In the genomic region with DNA sequence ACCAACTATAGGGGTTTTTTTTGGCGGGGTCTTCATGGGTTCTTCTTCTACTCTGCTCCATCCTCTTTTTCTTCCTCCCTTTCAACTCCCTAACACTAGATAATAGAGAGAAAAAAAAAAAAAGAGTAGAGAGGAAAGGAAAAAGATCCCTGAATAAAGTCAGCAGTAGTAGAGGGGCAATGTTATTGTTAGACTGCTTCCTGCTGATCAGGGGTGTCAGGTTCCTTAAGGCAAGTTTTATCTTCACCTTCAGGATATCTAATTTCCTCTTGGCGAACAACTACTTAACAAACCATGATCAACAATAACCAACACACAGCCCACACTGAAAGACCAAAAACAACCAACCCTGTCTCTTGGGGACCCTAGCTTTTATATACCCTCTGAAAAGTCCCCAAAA, we compare ENCODE assay signal across 18 mouse cellular contexts.
"Had no signal": no experiment of that assay in that cellular context is flagged by ENCODE, and none has a peak within 500 bp of the region (broad histone marks: within the 10 kb centered on the region; RNA-seq: fewer than 3 reads in every experiment).

No protein-coding gene starts in this region.

- H3K9me3 ChIP-seq: lung, embryonic 15.5 days; stomach, embryonic 15.5 days had no signal

- H3K36me3 ChIP-seq: lung, embryonic 15.5 days; midbrain, embryonic 12.5 days; neural tube, embryonic 12.5 days; stomach, embryonic 15.5 days had no signal

- H3K9ac ChIP-seq: liver, postnatal 0 days; lung, embryonic 15.5 days; midbrain, embryonic 12.5 days; neural tube, embryonic 12.5 days; stomach, embryonic 15.5 days had no signal

- H3K27ac ChIP-seq: lung, embryonic 15.5 days; macrophage; midbrain, embryonic 10.5 days; midbrain, embryonic 12.5 days; neural tube, embryonic 12.5 days; stomach, embryonic 15.5 days; stomach, postnatal 0 days had no signal

- DNase-seq: liver, postnatal 0 days; lung, adult 2 months; lung, postnatal 14 days; lung, postnatal 36 days; midbrain, embryonic 14.5 days; right cerebral cortex, postnatal 14 days; thymus, adult 2 months; thymus, postnatal 25 days; thymus, postnatal 4 days had no signal

- H3K4me3 ChIP-seq: lung, embryonic 15.5 days; midbrain, embryonic 10.5 days; midbrain, embryonic 12.5 days; neural tube, embryonic 12.5 days; stomach, embryonic 15.5 days had no signal

- ATAC-seq: liver, postnatal 0 days; lung, postnatal 0 days; midbrain, embryonic 16.5 days had no signal

- H3K4me2 ChIP-seq: lung, embryonic 15.5 days; midbrain, embryonic 12.5 days; neural tube, embryonic 12.5 days; stomach, embryonic 15.5 days had no signal

- H3K4me1 ChIP-seq: midbrain, embryonic 10.5 days; midbrain, embryonic 12.5 days; neural tube, embryonic 12.5 days; stomach, embryonic 15.5 days had no signal

- H3K27me3 ChIP-seq: lung, embryonic 15.5 days; midbrain, embryonic 12.5 days; neural tube, embryonic 12.5 days; stomach, embryonic 15.5 days had no signal
